Mouse (Mus musculus) midbrain, embryonic 13.5 days (tissue): ENCODE measurements at regions not wholly inside any gene's neighbourhood (a gene's known extent, or its start where the extent isn't known, plus 50 kb on each side); places are given as distances from the start of the nearest gene placed in this dataset.

Source experiments
- ATAC-seq: fragments of 200-750 bp; cut with Nextera tagmentation; 2 replicates; pipeline ENCODE4 v1.8.0; 2017; ENCODE audit warnings: mild to moderate bottlenecking, moderate TSS enrichment, moderate library complexity
- H3K27ac ChIP-seq: fragments of 300-500 bp; sonication (generic); 2 replicates; pipeline ENCODE4 v1.5.1; 2015; ENCODE audit warnings: inconsistent platforms, mild to moderate bottlenecking, moderate library complexity
- H3K27me3 ChIP-seq: fragments of 300-500 bp; sonication (generic); 2 replicates; pipeline ENCODE4 v1.6.1; 2015; ENCODE audit warnings: mild to moderate bottlenecking, inconsistent platforms
- H3K36me3 ChIP-seq: fragments of 300-500 bp; sonication (generic); 2 replicates; pipeline ENCODE4 v1.6.1; 2015; ENCODE audit warnings: mild to moderate bottlenecking, inconsistent platforms
- H3K4me1 ChIP-seq: fragments of 300-500 bp; sonication (generic); replicated peaks from 2 replicates; pipeline ENCODE4 v1.6.1; 2015; ENCODE audit warnings: inconsistent platforms
- H3K4me2 ChIP-seq: fragments of 300-500 bp; sonication (generic); replicated peaks from 2 replicates; pipeline ENCODE4 v1.6.1; 2015; ENCODE audit warnings: moderate library complexity, mild to moderate bottlenecking, inconsistent platforms
- H3K4me3 ChIP-seq: fragments of 300-500 bp; sonication (generic); replicated peaks from 2 replicates; pipeline ENCODE4 v1.5.1; 2015; ENCODE audit warnings: mild to moderate bottlenecking, inconsistent platforms
- H3K9ac ChIP-seq: fragments of 300-500 bp; sonication (generic); replicated peaks from 2 replicates; pipeline ENCODE4 v1.6.1; 2015; ENCODE audit warnings: mild to moderate bottlenecking, inconsistent platforms
- H3K9me3 ChIP-seq: fragments of 300-500 bp; sonication (generic); 2 replicates; pipeline ENCODE4 v1.6.1; 2016; ENCODE audit warnings: mild to moderate bottlenecking, inconsistent platforms
- WGBS: fragments of 180-500 bp; shearing (Covaris S2); methylation state at CpG from one replicate; pipeline ENCODE4 v1.1.7; 2015; 5-methylcytosine and 5-hydroxymethylcytosine counted together

DNA sequence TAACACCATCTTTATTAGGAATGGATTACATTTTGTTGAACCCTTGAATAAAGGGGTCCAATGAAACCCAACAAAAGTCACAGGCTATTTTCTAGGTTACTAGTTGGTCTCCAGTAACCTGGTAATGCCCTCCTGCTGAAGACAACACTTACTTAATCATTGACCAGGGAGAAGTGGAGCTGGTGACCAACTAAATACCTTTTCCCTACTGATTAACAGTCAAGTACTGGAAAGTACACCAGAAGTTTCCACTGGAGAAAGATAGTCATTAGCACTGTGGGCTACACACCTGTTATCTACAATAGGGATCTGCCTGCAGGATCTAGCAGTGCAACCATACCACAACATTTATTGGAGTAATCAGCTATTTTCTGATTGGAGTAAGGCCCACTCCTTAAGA, 718.7 kb downstream of the Trhde start:
- Histone ChIP-seq H3K27ac (no peak overlapping the region), H3K9me3 (no peaks in the 10 kb centered on the region), H3K4me2 (no peak overlapping the region), H3K4me1 (no peaks in the 10 kb centered on the region), H3K9ac (no peak overlapping the region), H3K27me3 (no peaks in the 10 kb centered on the region), H3K36me3 (no peaks in the 10 kb centered on the region), H3K4me3 (no peak overlapping the region)
- no peak for ATAC-seq

DNA sequence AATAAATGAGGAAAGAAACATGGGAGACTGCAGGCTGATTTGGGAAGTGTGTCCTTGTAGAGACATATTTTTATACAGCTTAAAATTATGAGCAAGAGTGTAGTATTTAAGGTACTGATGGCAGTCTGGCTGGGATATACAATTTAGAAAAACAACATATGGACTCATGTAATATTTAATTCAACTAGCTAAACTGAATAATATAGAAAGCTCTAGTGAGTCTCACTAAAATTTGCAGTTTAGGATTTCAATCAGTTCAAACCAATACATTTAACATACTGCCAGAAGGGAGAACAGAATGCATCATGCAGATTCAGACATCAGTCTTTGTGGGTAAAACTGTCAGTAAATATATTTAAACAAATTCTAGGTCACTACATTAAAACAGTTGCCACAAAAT, 760.1 kb downstream of the Trhde start:
- Histone ChIP-seq H3K4me1 (no peaks in the 10 kb centered on the region), H3K27ac (no peak overlapping the region), H3K27me3 (no peaks in the 10 kb centered on the region), H3K4me2 (no peak overlapping the region), H3K9me3 (no peaks in the 10 kb centered on the region), H3K36me3 (no peaks in the 10 kb centered on the region), H3K4me3 (no peak overlapping the region), H3K9ac (no peak overlapping the region)
- no peak for ATAC-seq

DNA sequence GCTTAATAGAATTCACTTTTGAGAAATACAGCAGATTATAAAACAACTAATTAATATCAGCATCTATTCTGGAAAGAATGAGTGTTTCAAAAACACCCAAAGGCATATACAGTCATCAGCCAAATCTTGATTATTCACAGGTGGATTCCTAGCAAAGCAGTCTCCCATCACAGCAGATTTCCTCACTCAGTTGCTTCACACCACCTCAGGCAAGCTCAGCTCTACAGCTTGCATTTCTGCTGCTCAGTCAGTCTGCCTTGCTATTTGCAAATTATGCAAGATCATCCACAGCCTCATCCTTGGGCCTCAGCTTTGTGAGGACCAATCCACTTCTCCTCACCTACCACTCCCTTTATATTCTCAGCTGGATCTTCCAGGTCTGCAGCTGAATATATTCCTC, 788.7 kb downstream of the Trhde start:
- Histone ChIP-seq H3K4me2 (no peak overlapping the region), H3K4me1 (no peaks in the 10 kb centered on the region), H3K27me3 (no peaks in the 10 kb centered on the region), H3K4me3 (no peak overlapping the region), H3K9me3 (no peaks in the 10 kb centered on the region), H3K27ac (no peak overlapping the region), H3K9ac (no peak overlapping the region), H3K36me3 (no peaks in the 10 kb centered on the region)
- ATAC-seq: no peak

DNA sequence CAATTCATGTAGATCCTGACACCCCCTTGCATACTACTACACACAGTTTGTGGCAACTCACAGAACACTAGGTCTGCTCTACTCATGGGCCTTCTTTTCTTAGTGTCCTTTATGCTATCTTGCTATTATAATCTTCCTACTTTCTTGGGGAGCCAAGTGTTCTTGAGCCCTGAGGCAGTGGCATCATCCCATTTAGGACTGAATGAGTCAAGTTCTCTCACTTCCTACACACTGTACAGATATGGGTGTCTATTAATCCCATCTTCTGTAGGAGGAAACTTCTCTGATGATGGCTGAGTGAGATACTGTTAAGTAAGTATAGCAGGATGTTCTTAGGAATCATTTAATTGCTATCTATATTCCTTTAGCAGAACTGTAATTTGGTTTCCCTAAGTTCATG, 816.7 kb downstream of the Trhde start:
- no peaks in the 10 kb centered on the region for H3K4me1 ChIP-seq
- no peaks in the 10 kb centered on the region for H3K27me3 ChIP-seq
- no peaks in the 10 kb centered on the region for H3K36me3 ChIP-seq
- no peak overlapping the region for H3K9ac ChIP-seq
- H3K9me3 ChIP-seq: no peaks in the 10 kb centered on the region
- H3K4me2 ChIP-seq: no peak overlapping the region
- H3K27ac ChIP-seq: no peak overlapping the region
- no peak overlapping the region for H3K4me3 ChIP-seq
- no peak for ATAC-seq

DNA sequence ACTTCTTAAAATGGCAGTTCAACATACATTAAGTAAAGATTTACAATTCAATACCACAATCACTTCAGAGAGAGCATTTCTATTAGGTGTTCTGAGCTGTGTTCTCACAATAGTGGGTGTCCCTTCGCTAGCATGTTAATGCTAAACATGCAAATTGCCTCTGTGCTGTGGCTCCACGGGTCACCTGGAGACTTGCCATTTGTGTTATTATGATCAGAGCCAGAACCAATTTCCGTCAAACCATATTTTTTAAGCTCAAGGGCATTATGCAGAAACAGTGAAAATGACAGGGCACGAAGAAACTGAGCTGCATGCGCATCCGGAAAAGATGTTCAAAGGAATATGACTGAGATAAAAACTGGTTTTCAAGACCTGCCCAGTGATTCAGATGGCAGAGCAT, 829.3 kb downstream of the Trhde start:
- Histone ChIP-seq H3K4me1 (no peaks in the 10 kb centered on the region), H3K9ac (no peak overlapping the region), H3K27me3 (no peaks in the 10 kb centered on the region), H3K36me3 (no peaks in the 10 kb centered on the region), H3K9me3 (no peaks in the 10 kb centered on the region), H3K4me3 (no peak overlapping the region), H3K27ac (no peak overlapping the region), H3K4me2 (no peak overlapping the region)
- 66% methylated on average over 6 of the region's 6 CpGs for WGBS
- ATAC-seq: no peak

DNA sequence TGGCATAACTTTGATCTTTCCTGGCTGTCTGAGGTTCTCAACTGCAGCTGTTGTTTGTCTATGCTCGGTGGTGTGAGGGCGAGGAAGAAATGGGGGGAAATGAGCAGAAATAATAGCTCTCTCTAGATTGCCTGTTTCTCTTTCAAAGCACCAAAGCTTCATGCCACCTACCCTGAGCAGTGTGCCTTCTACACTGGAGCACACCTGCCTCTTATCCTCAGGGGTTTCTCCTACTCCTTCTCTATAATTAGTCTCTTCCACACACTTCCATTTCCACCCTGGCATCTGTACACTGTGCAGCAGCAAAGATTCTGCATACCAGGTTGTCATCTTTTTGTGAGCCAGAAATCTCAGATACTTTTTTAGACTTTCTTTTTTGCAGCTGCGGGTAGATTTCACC, 855.3 kb downstream of the Trhde start:
- Histone ChIP-seq H3K4me2 (no peak overlapping the region), H3K27me3 (no peaks in the 10 kb centered on the region), H3K4me3 (no peak overlapping the region), H3K9ac (no peak overlapping the region), H3K27ac (no peak overlapping the region), H3K4me1 (no peaks in the 10 kb centered on the region), H3K9me3 (no peaks in the 10 kb centered on the region), H3K36me3 (no peaks in the 10 kb centered on the region)
- WGBS: 59% methylated on average over 3 of the region's 3 CpGs
- ATAC-seq: no peak

DNA sequence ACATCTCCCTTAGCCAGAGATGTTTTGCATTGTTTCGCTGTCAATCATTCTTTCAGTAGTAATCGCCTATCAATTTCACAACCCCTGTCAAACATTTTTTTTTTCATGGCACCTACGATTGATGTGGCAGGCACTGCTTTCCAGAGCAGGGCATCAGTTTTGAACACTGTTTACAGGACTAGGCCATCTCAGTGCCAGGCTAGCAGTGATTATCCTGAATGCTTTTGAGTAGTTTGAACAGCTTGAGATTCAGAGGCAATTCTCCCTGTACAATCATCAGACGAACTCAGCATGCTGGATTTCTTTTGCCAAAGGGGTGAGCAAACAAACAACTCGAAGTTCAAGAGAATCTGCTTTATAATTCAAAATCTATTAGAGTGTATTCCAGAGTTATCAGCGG, 862.6 kb downstream of the Trhde start:
- Histone ChIP-seq H3K4me1 (0 out of 2 replicates have a peak, but pooled peaks cover 3% of the 10 kb centered on the region), H3K9ac (no peak overlapping the region), H3K9me3 (no peaks in the 10 kb centered on the region), H3K36me3 (no peaks in the 10 kb centered on the region), H3K4me3 (no peak overlapping the region), H3K4me2 (no peak overlapping the region), H3K27ac (no peak overlapping the region), H3K27me3 (no peaks in the 10 kb centered on the region)
- WGBS: 62% methylated on average over 6 of the region's 6 CpGs
- no peak for ATAC-seq

DNA sequence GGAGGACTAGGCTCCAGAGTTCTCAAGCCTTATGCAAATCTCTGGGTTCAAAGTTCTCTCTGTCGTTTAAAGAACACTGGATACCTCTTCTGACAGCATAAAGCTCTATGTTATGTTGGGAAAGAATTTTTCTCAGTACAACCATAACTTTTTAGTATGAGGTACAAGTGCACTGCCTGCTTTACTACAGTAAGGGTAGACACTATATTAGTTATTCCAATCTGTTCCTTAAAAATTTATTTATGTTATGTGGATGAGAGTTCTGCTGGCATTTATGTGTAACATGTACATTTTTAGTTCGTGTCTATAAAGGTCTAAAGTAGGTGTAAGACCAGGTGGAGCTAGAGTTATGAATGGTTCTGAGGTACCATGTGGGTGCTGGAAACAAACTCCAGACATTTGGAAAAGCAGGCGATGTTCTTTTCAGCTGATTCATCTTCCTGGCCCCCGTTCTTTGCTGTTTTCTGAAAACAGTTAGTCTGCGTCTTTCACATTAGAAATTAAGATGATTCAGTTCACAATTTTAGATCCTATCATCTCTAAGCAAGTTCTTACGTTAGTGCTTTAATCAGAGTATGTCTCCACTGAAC, 871.8 kb downstream of the Trhde start:
- no peak overlapping the region for H3K27ac ChIP-seq
- H3K4me2 ChIP-seq: no peak overlapping the region
- ATAC-seq: no peak
- no peaks in the 10 kb centered on the region for H3K9me3 ChIP-seq
- H3K4me1 ChIP-seq: no peaks in the 10 kb centered on the region
- H3K4me3 ChIP-seq: no peak overlapping the region
- WGBS: 73% methylated on average over 6 of the region's 6 CpGs
- no peaks in the 10 kb centered on the region for H3K36me3 ChIP-seq
- no peaks in the 10 kb centered on the region for H3K27me3 ChIP-seq
- no peak overlapping the region for H3K9ac ChIP-seq

DNA sequence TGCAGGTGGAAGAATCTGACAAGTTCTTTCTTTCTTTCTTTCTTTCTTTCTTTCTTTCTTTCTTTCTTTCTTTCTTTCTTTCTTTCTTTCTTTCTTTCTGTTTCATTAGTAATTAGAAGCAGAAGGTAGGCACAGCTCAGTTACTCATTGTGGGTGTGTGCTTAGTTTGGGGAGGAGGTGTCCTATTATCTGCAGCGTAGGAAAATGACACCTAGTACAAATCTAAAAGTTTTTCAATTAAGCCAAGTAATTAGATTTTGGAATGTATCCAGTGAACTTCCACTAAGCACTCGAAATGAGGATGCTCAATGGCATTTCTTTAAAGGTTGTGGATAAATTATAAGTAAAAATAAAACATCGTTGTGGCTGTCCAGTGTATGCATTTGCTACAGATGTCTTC, 885.4 kb downstream of the Trhde start:
- no peaks in the 10 kb centered on the region for H3K4me1 ChIP-seq
- no peak for ATAC-seq
- H3K4me3 ChIP-seq: no peak overlapping the region
- no peak overlapping the region for H3K9ac ChIP-seq
- H3K9me3 ChIP-seq: no peaks in the 10 kb centered on the region
- H3K36me3 ChIP-seq: no peaks in the 10 kb centered on the region
- H3K27me3 ChIP-seq: no peaks in the 10 kb centered on the region
- H3K4me2 ChIP-seq: no peak overlapping the region
- WGBS: 79% methylated on average over 3 of the region's 3 CpGs
- H3K27ac ChIP-seq: no peak overlapping the region

DNA sequence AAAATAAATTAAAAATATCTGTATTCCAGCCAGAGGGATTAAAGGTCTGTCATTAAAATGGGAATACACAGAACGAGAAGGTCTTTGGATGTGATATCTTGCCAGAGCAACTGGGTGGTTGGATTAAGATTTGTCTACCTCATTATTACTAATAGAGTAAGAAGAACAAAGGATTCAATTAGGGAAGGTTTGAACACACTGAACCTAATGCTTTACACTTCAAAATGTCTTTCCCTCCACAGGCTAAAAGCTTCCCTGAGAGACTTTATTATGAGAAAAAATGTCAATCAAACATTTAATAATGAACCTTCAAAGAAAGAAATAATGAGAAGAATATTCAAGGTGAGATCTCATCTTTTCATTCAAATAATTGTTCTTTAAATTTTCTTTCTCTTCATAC, 899.4 kb downstream of the Trhde start:
- Histone ChIP-seq H3K4me1 (no peaks in the 10 kb centered on the region), H3K4me3 (no peak overlapping the region), H3K36me3 (no peaks in the 10 kb centered on the region), H3K9ac (no peak overlapping the region), H3K4me2 (no peak overlapping the region), H3K27me3 (no peaks in the 10 kb centered on the region), H3K9me3 (no peaks in the 10 kb centered on the region), H3K27ac (no peak overlapping the region)
- WGBS: 68% methylated on average over 1 of the region's 1 CpGs
- ATAC-seq: no peak

DNA sequence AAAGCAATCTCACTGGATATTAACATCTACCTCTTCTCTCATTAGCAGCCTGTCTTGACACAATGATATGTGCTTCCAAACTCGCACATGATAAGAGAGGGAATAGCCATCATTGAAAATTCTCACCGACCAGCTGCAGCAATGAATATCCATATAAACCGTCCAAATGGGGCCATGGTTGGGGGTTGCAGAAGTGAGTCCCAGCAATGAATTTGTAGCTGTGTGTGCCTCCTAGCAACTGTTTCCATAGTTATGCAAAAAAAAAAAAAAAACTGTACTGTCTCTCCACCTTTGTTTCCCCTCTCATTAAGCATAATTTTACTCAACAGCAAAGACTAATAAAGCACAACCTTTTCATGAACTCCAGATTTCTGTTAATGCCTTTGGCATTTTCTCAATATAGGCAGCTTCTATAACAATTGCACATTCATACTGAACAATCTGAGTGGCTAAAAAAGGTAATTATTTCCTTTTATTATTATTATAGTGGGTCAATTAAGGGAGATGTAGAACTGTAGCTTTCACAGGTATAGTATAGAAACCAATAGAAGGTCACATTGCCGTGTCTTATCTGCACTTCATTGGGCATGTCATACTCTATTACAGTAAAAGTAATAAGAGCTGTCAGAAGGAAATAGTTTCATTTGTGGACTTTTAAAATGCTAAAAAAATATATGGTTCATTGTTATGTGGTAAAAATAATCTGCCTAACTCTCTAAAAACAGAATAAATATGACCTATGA, 927.5 kb downstream of the Trhde start:
- Histone ChIP-seq H3K4me3 (no peak overlapping the region), H3K27ac (no peak overlapping the region), H3K9me3 (no peaks in the 10 kb centered on the region), H3K4me2 (no peak overlapping the region), H3K9ac (no peak overlapping the region), H3K27me3 (no peaks in the 10 kb centered on the region), H3K36me3 (no peaks in the 10 kb centered on the region), H3K4me1 (no peaks in the 10 kb centered on the region)
- 66% methylated on average over 4 of the region's 4 CpGs for WGBS
- ATAC-seq: 0 out of 2 replicates have a peak, but pooled peaks have one; percentile 34

DNA sequence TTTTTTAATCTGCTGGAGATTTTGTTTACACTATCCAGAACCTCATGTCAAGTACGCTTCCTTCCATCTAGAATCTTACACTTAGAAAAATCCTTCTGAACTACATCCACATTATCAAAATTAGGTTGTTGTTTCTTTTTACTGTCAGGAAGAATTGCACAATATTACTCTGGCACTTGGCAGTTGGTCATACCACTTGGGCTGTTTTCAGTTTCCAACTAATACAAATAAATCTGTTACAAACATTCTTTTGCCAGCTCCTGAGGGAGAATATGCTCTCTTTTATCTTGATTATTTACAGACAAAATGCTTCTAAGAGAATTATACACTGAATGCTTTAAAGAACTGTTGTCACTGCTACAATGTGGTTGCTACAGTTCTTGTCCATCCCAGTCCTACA, 895.8 kb upstream of the Atxn7l3b start:
- no peaks in the 10 kb centered on the region for H3K27me3 ChIP-seq
- H3K4me1 ChIP-seq: no peaks in the 10 kb centered on the region
- H3K27ac ChIP-seq: no peak overlapping the region
- H3K36me3 ChIP-seq: no peaks in the 10 kb centered on the region
- WGBS: 89% methylated on average over 1 of the region's 1 CpGs
- H3K9ac ChIP-seq: no peak overlapping the region
- no peaks in the 10 kb centered on the region for H3K9me3 ChIP-seq
- no peak overlapping the region for H3K4me3 ChIP-seq
- no peak overlapping the region for H3K4me2 ChIP-seq
- ATAC-seq: no peak
